Mouse (Mus musculus) central nervous system, embryonic 11.5 days (tissue): ENCODE measurements around the gene Cacng5. TPM values are rescaled to one million over a fixed set of nuclear protein-coding genes. Genes with fewer than 3 reads are reported as not detected.

Experiments used
- polyA plus RNA-seq: library from polyadenylated mRNA; depleted of rRNA; stranded (reverse); fragments of >200 nt; gene quantifications from 2 replicates; pipeline ENCODE4 v1.2.3, GENCODE M21; 2012; rRNA removed

The Cacng5 gene
- polyA plus RNA-seq: 0.44 and 0.84 TPM in 2 replicates

GRCm38 (mm10) chr11:107914634-107915226, at the start of gene Cacng5:
Cacng5 (minus strand) TSS chr11:107915055.

Other genes starting within 250 kb of the Cacng5 start
- gene Cacng1, start 198.5 kb downstream of the Cacng5 start, polyA plus RNA-seq: 0.24 and 1.6 TPM in 2 replicates
- 42.5 and 62.6 TPM in 2 replicates for gene Cacng4, start 120.5 kb downstream of the Cacng5 start, polyA plus RNA-seq